ENCODE assay signal across 8 mouse cellular contexts in genomic region chr10:122894555-122895069, GRCm38 (mm10).
A peak's percentile ranks its signal among the peaks of the same experiment; 100 is the strongest.
DNase-seq lines count a peak whose midpoint lies in the region; ATAC-seq lines count a peak whose summit lies in the region.

No protein-coding gene starts in this region.

- WGBS in kidney, embryonic 16.5 days: 76% methylated on average over 12 of the region's 12 CpGs
- 33% methylated on average over 12 of the region's 12 CpGs for WGBS in embryonic facial prominence, embryonic 15.5 days
- WGBS in heart, embryonic 13.5 days: 42% methylated on average over 12 of the region's 12 CpGs
- 77% methylated on average over 12 of the region's 12 CpGs for WGBS in kidney, embryonic 15.5 days
- 30% methylated on average over 12 of the region's 12 CpGs for WGBS in macrophage (ENCODE audit: missing documents)

- H3K4me3 ChIP-seq in kidney, embryonic 16.5 days (ENCODE audit: low read length): no peak overlapping the region
- no peak overlapping the region for H3K4me3 ChIP-seq in embryonic facial prominence, embryonic 15.5 days (replicated peaks)
- no peak overlapping the region for H3K4me3 ChIP-seq in heart, embryonic 13.5 days
- no peak overlapping the region for H3K4me3 ChIP-seq in kidney, embryonic 15.5 days (replicated peaks)
- no peak overlapping the region for H3K4me3 ChIP-seq in macrophage (ENCODE audit: inconsistent target)

- H3K27me3 ChIP-seq in kidney, embryonic 16.5 days (ENCODE audit: insufficient read depth, low read length): no peaks in the 10 kb centered on the region
- no peaks in the 10 kb centered on the region for H3K27me3 ChIP-seq in embryonic facial prominence, embryonic 15.5 days
- no peaks in the 10 kb centered on the region for H3K27me3 ChIP-seq in heart, embryonic 13.5 days (replicated peaks)
- no peaks in the 10 kb centered on the region for H3K27me3 ChIP-seq in kidney, embryonic 15.5 days

- no peak overlapping the region for H3K4me2 ChIP-seq in kidney, embryonic 16.5 days (replicated peaks; ENCODE audit: low read depth, low read length)
- H3K4me2 ChIP-seq in embryonic facial prominence, embryonic 15.5 days (replicated peaks): no peak overlapping the region
- no peak overlapping the region for H3K4me2 ChIP-seq in heart, embryonic 13.5 days
- H3K4me2 ChIP-seq in kidney, embryonic 15.5 days: no peak overlapping the region

- H3K4me1 ChIP-seq in kidney, embryonic 16.5 days (ENCODE audit: insufficient read depth, low read length): peaks cover 8% of the 10 kb centered on the region; the same call in 1 of the 2 replicates
- H3K4me1 ChIP-seq in embryonic facial prominence, embryonic 15.5 days: peaks cover 43% of the 10 kb centered on the region
- H3K4me1 ChIP-seq in heart, embryonic 13.5 days: peaks cover 42% of the 10 kb centered on the region
- peaks cover 22% of the 10 kb centered on the region for H3K4me1 ChIP-seq in kidney, embryonic 15.5 days

- 0 out of 2 replicates have a peak, but pooled peaks cover 5% of the 10 kb centered on the region for H3K36me3 ChIP-seq in kidney, embryonic 16.5 days (ENCODE audit: insufficient read depth, low read length)
- H3K36me3 ChIP-seq in embryonic facial prominence, embryonic 15.5 days: no peaks in the 10 kb centered on the region
- H3K36me3 ChIP-seq in heart, embryonic 13.5 days: no peaks in the 10 kb centered on the region
- H3K36me3 ChIP-seq in kidney, embryonic 15.5 days: 0 out of 2 replicates have a peak, but pooled peaks cover 5% of the 10 kb centered on the region
- peaks cover 21% of the 10 kb centered on the region; the same call in 1 of the 2 replicates for H3K36me3 ChIP-seq in macrophage (ENCODE audit: inconsistent target)

- H3K79me2 ChIP-seq in macrophage (ENCODE audit: inconsistent target): no peaks in the 10 kb centered on the region

- no peak overlapping the region for H3K9ac ChIP-seq in kidney, embryonic 16.5 days (replicated peaks; ENCODE audit: low read length)
- H3K9ac ChIP-seq in embryonic facial prominence, embryonic 15.5 days: no peak overlapping the region
- H3K9ac ChIP-seq in heart, embryonic 13.5 days: peak overlapping the region; percentile 52; the same call in 1 of the 2 replicates
- no peak overlapping the region for H3K9ac ChIP-seq in kidney, embryonic 15.5 days

- peak; percentile 74 for DNase-seq in kidney, adult 11 months
- peak; percentile 87 for DNase-seq in adrenal gland, adult 8-10 months
- DNase-seq in c-Kit-positive CD71-positive TER-119-positive erythroid progenitor cells, embryonic 14.5 days (ENCODE audit: low spot score): no peak

- H3K9me3 ChIP-seq in kidney, embryonic 16.5 days (ENCODE audit: low read length): no peaks in the 10 kb centered on the region
- no peaks in the 10 kb centered on the region for H3K9me3 ChIP-seq in embryonic facial prominence, embryonic 15.5 days (replicated peaks)
- no peaks in the 10 kb centered on the region for H3K9me3 ChIP-seq in heart, embryonic 13.5 days
- H3K9me3 ChIP-seq in kidney, embryonic 15.5 days (replicated peaks): no peaks in the 10 kb centered on the region

- ATAC-seq in kidney, embryonic 16.5 days (ENCODE audit: low FRiP score, low TSS enrichment): no peak
- ATAC-seq in embryonic facial prominence, embryonic 15.5 days (ENCODE audit: insufficient number of reproducible peaks, low FRiP score, low TSS enrichment, low read depth): peak; percentile 89
- peak; percentile 33; the same call in 1 of the 2 replicates for ATAC-seq in heart, embryonic 13.5 days (ENCODE audit: extremely low read depth, insufficient number of reproducible peaks, low FRiP score, low TSS enrichment)
- ATAC-seq in kidney, embryonic 15.5 days (replicated peaks; ENCODE audit: low FRiP score): no peak

- H3K27ac ChIP-seq in kidney, embryonic 16.5 days (ENCODE audit: low read length): no peak overlapping the region
- H3K27ac ChIP-seq in embryonic facial prominence, embryonic 15.5 days (replicated peaks): peak overlapping the region; percentile 87
- H3K27ac ChIP-seq in heart, embryonic 13.5 days (replicated peaks): peak overlapping the region; percentile 90
- H3K27ac ChIP-seq in kidney, embryonic 15.5 days: 0 out of 2 replicates have a peak overlapping the region, but pooled peaks have one; percentile 18
- H3K27ac ChIP-seq in macrophage: peak overlapping the region; percentile 46

Comparison
In these comparisons a context has a peak if more than half of its experiments do, and no peak if none do; other contexts are left out.
1. ATAC-seq: peak in embryonic facial prominence, embryonic 15.5 days (single experiment) and heart, embryonic 13.5 days (single experiment); none in kidney, embryonic 16.5 days (single experiment) and kidney, embryonic 15.5 days (single experiment).